Mouse (Mus musculus) lung, embryonic 14.5 days (tissue): Measurements from ENCODE around the gene Ube2o. TPM values are rescaled to one million over a fixed set of nuclear protein-coding genes. Genes with fewer than 3 reads are reported as not detected.

Experiments
- ATAC-seq: fragments of 200-750 bp; cut with Nextera tagmentation; 2 replicates; pipeline ENCODE4 v1.8.0; 2017; ENCODE audit warnings: mild to moderate bottlenecking, moderate TSS enrichment, moderate library complexity; ENCODE audit not compliant: insufficient read depth
- DNase-seq: peaks from one replicate; pipeline ENCODE4 v3.0.0-alpha.2; 2015
- H3K27ac ChIP-seq: fragments of 300-500 bp; sonication (generic); 2 replicates; pipeline ENCODE4 v1.5.1; 2014; ENCODE audit warnings: low read depth, mild to moderate bottlenecking, moderate library complexity
- H3K27me3 ChIP-seq: fragments of 300-500 bp; sonication (generic); 2 replicates; pipeline ENCODE4 v1.6.1; 2014; ENCODE audit warnings: low read length, control low read depth; ENCODE audit not compliant: insufficient read depth
- H3K36me3 ChIP-seq: fragments of 300-500 bp; sonication (generic); 2 replicates; pipeline ENCODE4 v1.6.1; 2014; ENCODE audit warnings: control low read depth; ENCODE audit not compliant: insufficient read depth
- H3K4me1 ChIP-seq: fragments of 300-500 bp; sonication (generic); 2 replicates; pipeline ENCODE4 v1.6.1; 2014; ENCODE audit warnings: antibody characterized with exemption, control low read depth; ENCODE audit not compliant: insufficient read depth
- H3K4me2 ChIP-seq: fragments of 300-500 bp; sonication (generic); 2 replicates; pipeline ENCODE4 v1.6.1; 2014; ENCODE audit warnings: mild to moderate bottlenecking
- H3K4me3 ChIP-seq: fragments of 300-500 bp; sonication (generic); 2 replicates; pipeline ENCODE4 v1.5.1; 2014; ENCODE audit warnings: low read depth, low read length
- H3K9ac ChIP-seq: fragments of 300-500 bp; sonication (generic); 2 replicates; pipeline ENCODE4 v1.6.1; 2014
- H3K9me3 ChIP-seq: fragments of 300-500 bp; sonication (generic); 2 replicates; pipeline ENCODE4 v1.6.1; 2016; ENCODE audit warnings: low read depth, low read length, control low read depth
- CTCF ChIP-seq: IDR thresholded peaks from 2 replicates; pipeline ENCODE4 v1.5.1; 2016; ENCODE audit warnings: antibody characterized with exemption, low read depth
- WGBS: fragments of 180-500 bp; shearing (Covaris S2); extraction: QIAGEN DNeasy Blood & Tissue Kit; methylation state at CpG from one replicate; pipeline ENCODE4 v1.1.7; 2014; 5-methylcytosine and 5-hydroxymethylcytosine counted together
- polyA plus RNA-seq: library from polyadenylated mRNA; unstranded; fragments of >200 nt; fragmentation: Nextera tagmentation; extraction: Ambion mirVana; gene quantifications from 2 replicates; pipeline ENCODE4 v1.2.1, GENCODE M21; 2014

Ube2o gene
- polyA plus RNA-seq, 1 experiment from 2014 or later: 22.8 TPM

DNA sequence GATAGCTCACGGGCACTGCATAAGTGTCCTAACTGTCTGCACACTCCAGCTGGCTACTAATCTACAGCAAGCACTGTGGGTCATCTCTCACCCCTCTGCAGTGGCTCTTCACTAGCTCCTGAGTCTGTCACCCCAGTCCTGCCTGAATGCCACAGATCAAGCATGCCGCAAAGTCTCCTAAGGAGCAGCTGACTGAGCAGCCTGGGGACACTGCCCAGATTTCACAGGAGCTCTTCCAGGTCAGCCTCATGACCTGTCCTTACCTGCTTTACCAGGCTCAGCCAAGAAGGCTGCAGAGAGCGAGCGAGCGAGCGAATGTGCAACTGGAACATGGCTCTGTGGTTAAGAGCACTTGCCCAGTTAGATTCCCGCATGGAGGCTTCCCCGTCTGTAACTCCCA, 13.7 kb downstream of the Ube2o start:
- no peak overlapping the region; the same call in 1 of the 2 replicates for H3K9ac ChIP-seq
- no peak for DNase-seq
- ATAC-seq: no peak

DNA sequence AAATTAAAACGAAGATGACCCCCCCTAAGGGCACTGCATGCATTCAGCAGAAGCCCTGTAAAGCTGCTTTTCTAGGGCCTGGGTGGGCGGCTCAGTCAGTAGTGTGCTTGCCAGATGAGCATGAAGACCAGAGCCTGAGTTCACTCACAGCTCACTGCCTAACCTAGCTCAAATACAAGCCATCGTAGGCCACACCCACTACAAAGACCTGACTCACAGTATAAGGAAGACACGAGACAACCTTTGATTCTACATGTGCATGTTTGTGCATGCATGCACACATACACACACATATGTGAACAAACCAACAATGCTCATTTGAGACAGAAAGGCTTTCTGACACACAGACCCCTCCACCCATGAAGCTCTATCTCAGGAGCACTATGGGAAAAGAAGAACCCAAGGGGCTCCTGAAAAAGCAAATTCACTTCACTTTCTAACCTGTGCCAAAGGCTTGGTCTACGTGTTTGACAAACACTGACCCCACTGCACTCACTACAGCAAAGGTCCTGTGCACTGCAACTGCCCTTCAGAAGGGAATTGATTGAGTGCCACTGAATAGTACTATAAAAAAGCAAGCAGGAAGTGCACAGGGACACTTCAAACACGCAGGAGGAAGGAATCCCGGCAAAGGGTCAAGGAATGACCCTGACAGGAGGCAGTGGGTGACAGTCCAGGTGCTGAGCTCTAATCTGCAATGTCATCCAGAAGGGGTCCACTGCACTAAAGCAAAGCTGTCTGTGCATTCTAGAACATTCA, 15.8 kb downstream of the Ube2o start:
- Histone ChIP-seq H3K4me3 (no peak overlapping the region), H3K4me2 (no peak overlapping the region), H3K36me3 (no peaks in the 10 kb centered on the region), H3K27ac (no peak overlapping the region), H3K9ac (no peak overlapping the region), H3K9me3 (no peaks in the 10 kb centered on the region), H3K4me1 (no peaks in the 10 kb centered on the region), H3K27me3 (no peaks in the 10 kb centered on the region)
- DNase-seq: no peak
- no peak for ATAC-seq
- 51% methylated on average over 7 of the region's 7 CpGs for WGBS
- no peak for TF ChIP-seq CTCF

More for the DNA sequence above, 13.7 kb downstream of the Ube2o start:
- Histone ChIP-seq H3K4me3 (no peak overlapping the region), H3K27ac (no peak overlapping the region), H3K27me3 (no peaks in the 10 kb centered on the region), H3K4me2 (no peak overlapping the region), H3K36me3 (no peaks in the 10 kb centered on the region), H3K4me1 (peaks cover under 1% of the 10 kb centered on the region), H3K9me3 (no peaks in the 10 kb centered on the region)
- no peak for TF ChIP-seq CTCF
- WGBS: 78% methylated on average over 8 of the region's 8 CpGs

DNA sequence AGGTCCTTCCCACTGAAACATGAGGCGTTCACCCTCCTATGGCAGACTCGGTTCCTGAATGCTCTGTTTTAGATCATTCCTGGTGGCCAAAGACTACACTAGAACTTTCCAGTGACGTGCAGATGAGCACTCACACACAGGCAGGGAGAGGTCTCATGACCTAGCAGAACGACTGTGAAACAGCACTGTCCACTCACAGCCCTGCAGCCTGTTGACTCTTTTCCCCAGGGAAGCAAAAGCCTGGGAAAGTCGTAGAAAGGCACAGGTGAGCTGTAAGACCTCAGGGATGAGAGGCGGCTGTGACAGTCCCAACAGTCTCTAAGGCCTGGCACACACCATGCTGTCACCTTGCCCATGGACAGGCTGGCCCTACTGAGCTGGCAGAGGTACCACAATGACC, 24.9 kb downstream of the Ube2o start:
- Histone ChIP-seq H3K9me3 (no peaks in the 10 kb centered on the region), H3K4me1 (peaks cover 14% of the 10 kb centered on the region; the same call in 1 of the 2 replicates), H3K36me3 (no peaks in the 10 kb centered on the region), H3K27ac (no peak overlapping the region), H3K27me3 (no peaks in the 10 kb centered on the region), H3K9ac (peak overlapping the region; percentile 16; the same call in 1 of the 2 replicates), H3K4me2 (no peak overlapping the region), H3K4me3 (no peak overlapping the region)
- no peak for TF ChIP-seq CTCF
- no peak for ATAC-seq
- DNase-seq: no peak
- WGBS: 49% methylated on average over 6 of the region's 6 CpGs

DNA sequence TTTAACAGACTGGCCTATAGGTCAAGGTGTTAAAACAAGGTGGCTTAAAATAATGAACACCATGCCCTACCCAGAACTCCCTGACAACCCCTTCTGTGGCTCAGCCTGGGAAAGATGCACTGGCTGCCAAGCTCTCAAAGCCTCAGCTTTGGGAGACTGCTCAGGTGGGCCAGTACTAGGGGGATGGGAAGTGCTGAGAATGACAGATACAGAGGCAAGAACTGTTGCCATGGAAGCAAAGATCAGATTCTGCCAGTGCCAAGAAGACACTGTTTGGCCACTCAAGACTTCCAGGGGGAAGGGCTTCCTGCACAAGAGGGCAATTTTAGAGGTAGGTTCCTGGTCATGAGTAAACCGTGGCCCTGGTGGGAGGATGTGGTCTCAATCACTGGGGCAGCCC, 25.7 kb downstream of the Ube2o start:
- no peak; the same call in 1 of the 2 replicates for ATAC-seq
- H3K4me2 ChIP-seq: no peak overlapping the region
- H3K9me3 ChIP-seq: no peaks in the 10 kb centered on the region
- peaks cover 22% of the 10 kb centered on the region for H3K4me1 ChIP-seq
- no peak overlapping the region for H3K27ac ChIP-seq
- no peak overlapping the region for H3K4me3 ChIP-seq
- H3K27me3 ChIP-seq: no peaks in the 10 kb centered on the region
- TF ChIP-seq CTCF: no peak
- WGBS: 33% methylated on average over 1 of the region's 1 CpGs
- no peaks in the 10 kb centered on the region for H3K36me3 ChIP-seq
- DNase-seq: no peak
- H3K9ac ChIP-seq: no peak overlapping the region

DNA sequence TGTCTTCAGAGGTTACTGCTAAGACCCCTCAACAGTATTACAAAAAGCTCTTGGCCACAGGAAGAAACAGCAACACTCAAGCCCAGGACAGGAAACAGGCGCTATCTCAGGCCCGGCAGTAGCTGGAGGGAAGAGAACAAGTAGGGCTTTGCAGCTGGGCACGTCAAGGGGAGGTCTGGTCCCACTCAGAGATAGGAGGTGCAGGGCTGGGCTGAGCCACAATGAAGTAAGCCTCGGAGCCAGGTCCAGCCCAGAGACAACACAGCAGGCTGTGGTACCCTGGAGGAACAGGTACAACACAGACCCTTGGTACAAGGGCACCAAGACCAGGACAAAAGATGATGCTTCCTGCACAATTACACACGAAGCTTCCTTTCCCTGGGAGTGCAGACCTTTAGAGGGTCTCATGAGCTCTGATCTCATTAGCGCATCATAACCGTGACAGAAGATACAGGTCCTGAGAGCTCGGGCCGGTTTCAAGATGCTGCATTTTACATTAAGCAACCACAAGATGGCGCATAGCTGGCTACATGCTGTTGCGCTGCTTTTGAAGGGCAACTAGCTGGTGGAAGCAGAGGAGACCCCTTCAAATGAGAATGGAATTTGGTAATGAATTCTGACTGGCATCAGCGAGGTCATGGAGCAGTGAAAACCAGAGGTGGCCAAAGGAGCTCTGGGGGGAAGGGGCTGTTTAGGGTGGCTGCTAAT, 26.9 kb downstream of the Ube2o start:
- Histone ChIP-seq H3K9ac (no peak overlapping the region), H3K27ac (no peak overlapping the region), H3K4me3 (no peak overlapping the region), H3K36me3 (no peaks in the 10 kb centered on the region), H3K27me3 (no peaks in the 10 kb centered on the region), H3K4me2 (no peak overlapping the region), H3K4me1 (peaks cover 22% of the 10 kb centered on the region), H3K9me3 (no peaks in the 10 kb centered on the region)
- WGBS: 36% methylated on average over 12 of the region's 12 CpGs
- peak; percentile 85 for DNase-seq
- no peak for ATAC-seq
- TF ChIP-seq CTCF: peak; percentile 81

- H3K27ac ChIP-seq: no peak overlapping the region
- ATAC-seq (no peak), DNase-seq (no peak)
- 0 out of 2 replicates have a peak, but pooled peaks cover 9% of the 10 kb centered on the region for H3K36me3 ChIP-seq
- 76% methylated on average over 1 of the region's 1 CpGs for WGBS
- peaks cover 22% of the 10 kb centered on the region for H3K4me1 ChIP-seq
- no peak overlapping the region for H3K4me2 ChIP-seq
- no peak for TF ChIP-seq CTCF
- H3K4me3 ChIP-seq: no peak overlapping the region
- no peaks in the 10 kb centered on the region for H3K27me3 ChIP-seq
- H3K9ac ChIP-seq: no peak overlapping the region
- H3K9me3 ChIP-seq: no peaks in the 10 kb centered on the region
These were observed 29.1 kb downstream of the Ube2o start for GRCm38 (mm10) chr11:116552194-116552593.

GRCm38 (mm10) chr11:116550748-116551147, 30.5 kb downstream of the Ube2o start:
- peak; percentile 57 for DNase-seq
- Histone ChIP-seq H3K27me3 (no peaks in the 10 kb centered on the region), H3K4me3 (no peak overlapping the region), H3K36me3 (peaks cover 22% of the 10 kb centered on the region), H3K4me2 (no peak overlapping the region), H3K4me1 (peaks cover 16% of the 10 kb centered on the region), H3K9me3 (no peaks in the 10 kb centered on the region), H3K9ac (peak overlapping the region; percentile 10; the same call in 1 of the 2 replicates), H3K27ac (peak overlapping the region; percentile 54; the same call in 1 of the 2 replicates)
- WGBS: 35% methylated on average over 7 of the region's 7 CpGs
- TF ChIP-seq CTCF: no peak
- ATAC-seq: no peak
